Mouse (Mus musculus): ENCODE data around the gene Slc22a4. TPM values are rescaled to one million over a fixed set of nuclear protein-coding genes. Genes with fewer than 3 reads are reported as not detected.

The Slc22a4 gene
- polyA plus RNA-seq, 1 experiment from 2014 or later: 5.4 TPM

DNA sequence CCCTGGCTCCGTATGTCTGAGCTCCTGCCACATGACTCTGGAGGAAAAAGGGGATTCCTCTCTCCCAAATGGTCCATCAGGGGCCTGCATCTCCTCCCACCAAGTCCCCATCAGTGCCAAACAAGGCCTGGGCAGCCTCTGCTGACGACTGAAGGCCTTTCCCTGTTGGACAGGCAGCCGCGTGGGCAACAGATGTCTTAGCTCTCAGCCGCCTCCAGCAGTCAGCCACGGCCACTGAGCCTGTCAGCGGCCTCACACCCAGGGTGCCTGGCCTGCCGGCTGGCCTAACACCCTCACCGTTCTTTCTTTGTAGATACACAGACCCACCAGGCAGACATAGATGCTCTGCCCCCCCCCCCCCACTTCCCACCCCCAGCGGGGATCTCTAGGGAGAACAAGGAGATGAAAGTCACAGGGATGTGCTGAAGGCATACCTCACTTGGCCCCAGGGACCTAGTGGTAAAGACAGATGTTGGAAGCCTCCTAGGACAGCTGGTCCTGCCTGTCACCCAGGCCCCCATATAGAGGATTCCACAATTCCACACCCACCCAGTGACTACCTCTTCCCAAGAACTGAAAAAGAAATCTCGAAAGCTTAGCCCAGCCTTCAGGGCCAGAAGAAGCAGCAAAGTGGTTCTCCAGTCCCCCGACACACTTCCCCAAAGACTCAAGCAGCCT is 39.6 kb upstream of the Slc22a4 start:
- no peak for ATAC-seq (replicated peaks; ENCODE audit: insufficient number of reproducible peaks, low FRiP score, low TSS enrichment)
- H3K27me3 ChIP-seq (ENCODE audit: control insufficient read depth, insufficient read depth, low read length): peaks cover 40% of the 10 kb centered on the region
- H3K4me3 ChIP-seq (ENCODE audit: low read depth, low read length): peak overlapping the region; percentile 53; the same call in 1 of the 2 replicates
- no peaks in the 10 kb centered on the region for H3K36me3 ChIP-seq (ENCODE audit: control insufficient read depth, insufficient read depth, low read length)
- no peaks in the 10 kb centered on the region for H3K9me3 ChIP-seq (replicated peaks; ENCODE audit: control insufficient read depth, low read length)
- peaks cover 18% of the 10 kb centered on the region for H3K4me1 ChIP-seq (ENCODE audit: control insufficient read depth, insufficient read depth, low read length)
- WGBS (ENCODE audit: insufficient replicate concordance): 13% methylated on average over 12 of the region's 12 CpGs
- H3K9ac ChIP-seq (ENCODE audit: low read depth, low read length): no peak overlapping the region
- peak overlapping the region; percentile 85 for H3K4me2 ChIP-seq
- H3K27ac ChIP-seq (ENCODE audit: low read depth, low read length): peak overlapping the region; percentile 24; the same call in 1 of the 2 replicates

DNA sequence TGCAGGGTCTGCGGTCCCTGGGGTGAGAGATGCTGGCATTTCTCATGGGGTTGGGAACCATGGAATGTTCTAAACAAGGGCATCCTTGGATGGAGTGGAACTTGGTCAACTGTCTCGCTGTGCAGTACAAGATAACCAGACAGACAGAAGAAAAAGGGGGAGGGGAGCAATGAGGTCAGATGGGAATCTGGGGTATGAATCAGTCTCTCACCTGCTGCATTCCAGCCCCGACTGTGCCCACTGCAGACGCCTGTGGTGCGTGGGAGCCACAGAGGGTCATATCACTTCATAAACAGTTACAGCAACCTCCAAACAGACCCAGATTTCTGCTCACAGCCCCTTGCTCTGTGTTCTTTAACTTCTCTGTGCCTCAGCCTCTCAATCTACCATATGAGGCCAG is 38.5 kb upstream of the Slc22a4 start:
- no peak overlapping the region for H3K4me3 ChIP-seq (ENCODE audit: low read depth, low read length)
- H3K4me2 ChIP-seq: no peak overlapping the region
- no peak overlapping the region for H3K27ac ChIP-seq (ENCODE audit: low read depth, low read length)
- no peak for ATAC-seq (replicated peaks; ENCODE audit: insufficient number of reproducible peaks, low FRiP score, low TSS enrichment)
- no peaks in the 10 kb centered on the region for H3K36me3 ChIP-seq (ENCODE audit: control insufficient read depth, insufficient read depth, low read length)
- H3K4me1 ChIP-seq (ENCODE audit: control insufficient read depth, insufficient read depth, low read length): peaks cover 15% of the 10 kb centered on the region
- 60% methylated on average over 5 of the region's 5 CpGs for WGBS (ENCODE audit: insufficient replicate concordance)
- H3K27me3 ChIP-seq (ENCODE audit: control insufficient read depth, insufficient read depth, low read length): peaks cover 36% of the 10 kb centered on the region
- no peaks in the 10 kb centered on the region for H3K9me3 ChIP-seq (replicated peaks; ENCODE audit: control insufficient read depth, low read length)
- H3K9ac ChIP-seq (ENCODE audit: low read depth, low read length): no peak overlapping the region

GRCm38 (mm10) chr11:54065915-54066178 is 38.0 kb upstream of the Slc22a4 start:
- Histone ChIP-seq H3K4me2 (no peak overlapping the region), H3K9me3 (replicated peaks; ENCODE audit: control insufficient read depth, low read length) (no peaks in the 10 kb centered on the region), H3K27ac (ENCODE audit: low read depth, low read length) (no peak overlapping the region), H3K36me3 (ENCODE audit: control insufficient read depth, insufficient read depth, low read length) (no peaks in the 10 kb centered on the region), H3K9ac (ENCODE audit: low read depth, low read length) (no peak overlapping the region), H3K4me1 (ENCODE audit: control insufficient read depth, insufficient read depth, low read length) (peaks cover 15% of the 10 kb centered on the region), H3K27me3 (ENCODE audit: control insufficient read depth, insufficient read depth, low read length) (peaks cover 34% of the 10 kb centered on the region), H3K4me3 (ENCODE audit: low read depth, low read length) (no peak overlapping the region)
- WGBS (ENCODE audit: insufficient replicate concordance): 85% methylated on average over 4 of the region's 4 CpGs
- ATAC-seq (replicated peaks; ENCODE audit: insufficient number of reproducible peaks, low FRiP score, low TSS enrichment): no peak

DNA sequence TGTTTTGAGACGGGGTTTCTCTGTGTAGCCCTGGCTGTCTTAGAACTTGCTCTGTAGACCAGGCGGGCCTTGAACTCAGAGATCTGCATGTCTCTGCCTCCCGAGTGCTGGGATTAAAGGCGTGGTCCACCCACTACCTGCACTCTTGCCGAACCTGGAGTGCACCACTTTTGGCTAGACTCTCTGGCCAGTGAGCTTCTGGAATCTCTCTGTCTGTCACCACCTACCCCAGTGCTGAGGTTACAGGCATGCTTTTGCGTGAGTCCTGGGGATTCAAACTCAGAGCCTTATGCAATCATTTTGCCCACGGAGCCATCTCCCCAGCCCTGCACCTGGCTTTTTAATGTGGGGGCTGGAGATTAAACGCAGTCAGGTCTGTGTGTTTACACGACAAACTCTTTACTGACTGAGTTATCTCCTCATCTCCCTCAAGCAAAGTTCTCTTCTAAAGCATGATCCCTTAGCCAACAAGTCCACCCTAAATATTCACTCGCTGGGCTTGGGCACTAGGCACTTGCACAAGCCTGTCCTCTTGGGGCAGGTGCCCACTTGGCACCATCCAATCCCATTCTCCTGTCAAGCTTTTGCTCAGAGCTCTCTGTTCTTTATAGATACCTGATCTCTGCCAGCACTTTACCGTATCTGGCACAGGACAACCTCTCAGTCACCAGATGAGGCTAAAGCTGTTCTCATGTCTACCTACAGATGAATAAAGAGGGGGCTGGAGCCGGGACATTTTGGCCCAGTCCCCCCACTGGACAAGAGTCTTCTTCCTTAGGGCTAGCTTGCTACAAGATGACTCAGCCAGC is 37.4 kb upstream of the Slc22a4 start:
- no peak overlapping the region for H3K4me3 ChIP-seq (ENCODE audit: low read depth, low read length)
- H3K9ac ChIP-seq (ENCODE audit: low read depth, low read length): no peak overlapping the region
- H3K27ac ChIP-seq (ENCODE audit: low read depth, low read length): no peak overlapping the region
- H3K4me1 ChIP-seq (ENCODE audit: control insufficient read depth, insufficient read depth, low read length): peaks cover 15% of the 10 kb centered on the region
- no peak overlapping the region for H3K4me2 ChIP-seq
- ATAC-seq (replicated peaks; ENCODE audit: insufficient number of reproducible peaks, low FRiP score, low TSS enrichment): no peak
- WGBS (ENCODE audit: insufficient replicate concordance): 67% methylated on average over 12 of the region's 12 CpGs
- H3K27me3 ChIP-seq (ENCODE audit: control insufficient read depth, insufficient read depth, low read length): peaks cover 32% of the 10 kb centered on the region
- no peaks in the 10 kb centered on the region for H3K9me3 ChIP-seq (replicated peaks; ENCODE audit: control insufficient read depth, low read length)
- H3K36me3 ChIP-seq (ENCODE audit: control insufficient read depth, insufficient read depth, low read length): no peaks in the 10 kb centered on the region

DNA sequence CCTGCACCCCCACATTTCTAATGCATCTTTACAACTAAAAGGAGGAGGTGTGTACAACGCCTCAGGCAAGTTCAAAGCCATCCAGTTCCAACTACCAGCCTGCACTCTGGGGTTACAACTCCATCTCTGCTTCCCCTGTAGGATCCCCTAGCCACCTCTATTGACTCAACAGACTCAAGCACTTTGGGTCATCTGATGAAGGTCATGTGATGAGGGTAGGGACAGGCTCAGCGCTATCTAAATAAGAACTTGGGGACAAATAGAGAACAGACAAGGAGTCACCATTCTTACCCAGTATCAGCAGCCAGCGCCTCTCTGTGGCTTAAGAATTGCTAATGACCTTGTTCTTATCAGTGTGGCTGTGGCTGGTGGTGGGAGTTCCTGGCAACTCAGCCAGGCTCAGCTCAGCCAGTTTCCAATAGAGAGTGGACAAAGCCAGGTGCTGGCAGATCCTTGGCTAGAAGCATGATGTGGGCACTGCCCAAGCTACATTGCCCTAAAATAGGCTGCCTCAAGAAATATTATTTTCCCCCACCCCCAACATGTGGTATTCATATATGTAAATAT is 36.6 kb upstream of the Slc22a4 start:
- H3K27me3 ChIP-seq (ENCODE audit: control insufficient read depth, insufficient read depth, low read length): peaks cover 24% of the 10 kb centered on the region
- no peak for ATAC-seq (replicated peaks; ENCODE audit: insufficient number of reproducible peaks, low FRiP score, low TSS enrichment)

GRCm38 (mm10) chr11:54063472-54063775 is 35.5 kb upstream of the Slc22a4 start:
- ATAC-seq (replicated peaks; ENCODE audit: insufficient number of reproducible peaks, low FRiP score, low TSS enrichment): no peak
- Histone ChIP-seq H3K27me3 (ENCODE audit: control insufficient read depth, insufficient read depth, low read length) (peaks cover 15% of the 10 kb centered on the region; the same call in 1 of the 2 replicates), H3K9me3 (replicated peaks; ENCODE audit: control insufficient read depth, low read length) (no peaks in the 10 kb centered on the region), H3K9ac (ENCODE audit: low read depth, low read length) (no peak overlapping the region), H3K4me2 (no peak overlapping the region), H3K27ac (ENCODE audit: low read depth, low read length) (no peak overlapping the region), H3K36me3 (ENCODE audit: control insufficient read depth, insufficient read depth, low read length) (no peaks in the 10 kb centered on the region), H3K4me3 (ENCODE audit: low read depth, low read length) (no peak overlapping the region), H3K4me1 (ENCODE audit: control insufficient read depth, insufficient read depth, low read length) (peaks cover 30% of the 10 kb centered on the region)
- WGBS (ENCODE audit: insufficient replicate concordance): 86% methylated on average over 10 of the region's 10 CpGs

More for the DNA sequence above, 36.6 kb upstream of the Slc22a4 start:
- Histone ChIP-seq H3K4me2 (no peak overlapping the region), H3K36me3 (ENCODE audit: control insufficient read depth, insufficient read depth, low read length) (no peaks in the 10 kb centered on the region), H3K4me3 (ENCODE audit: low read depth, low read length) (no peak overlapping the region), H3K4me1 (ENCODE audit: control insufficient read depth, insufficient read depth, low read length) (peaks cover 19% of the 10 kb centered on the region), H3K9ac (ENCODE audit: low read depth, low read length) (no peak overlapping the region), H3K9me3 (replicated peaks; ENCODE audit: control insufficient read depth, low read length) (no peaks in the 10 kb centered on the region), H3K27ac (ENCODE audit: low read depth, low read length) (no peak overlapping the region)
- WGBS (ENCODE audit: insufficient replicate concordance): 39% methylated on average over 3 of the region's 3 CpGs

DNA sequence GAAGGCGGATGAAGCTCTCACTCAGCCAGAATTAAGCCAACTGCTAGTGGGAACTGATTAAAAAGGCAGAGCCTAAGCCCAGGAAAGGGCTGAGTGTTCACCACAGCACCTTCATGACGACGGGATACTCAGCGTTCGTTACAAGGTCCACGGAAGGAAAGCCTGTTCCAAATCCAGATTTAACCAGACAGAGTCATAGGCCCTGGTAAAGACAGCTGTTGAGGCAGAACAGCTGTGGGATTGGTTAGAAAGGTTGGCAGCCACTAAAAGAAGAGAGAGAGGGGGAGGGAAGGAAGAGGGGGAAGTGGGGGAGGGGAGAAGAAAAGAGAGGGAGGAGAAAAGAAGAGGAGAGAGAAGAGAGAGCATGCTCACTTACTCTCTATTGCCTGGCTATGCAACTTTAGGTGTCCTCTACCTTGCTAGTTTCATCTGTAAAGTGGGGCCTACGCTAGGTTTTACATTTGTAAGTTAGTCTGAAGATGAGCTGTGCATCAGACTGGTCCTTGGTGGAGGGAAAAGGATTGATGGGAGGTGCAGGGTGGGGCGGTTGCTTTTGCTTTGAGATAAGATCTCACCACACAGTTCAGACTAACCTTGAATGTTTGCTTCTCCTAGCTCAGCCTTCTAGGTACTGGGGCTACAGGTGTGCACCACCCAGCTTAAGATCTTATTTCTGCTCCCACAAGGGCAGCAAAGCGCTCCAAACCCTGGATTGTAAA is 35.0 kb upstream of the Slc22a4 start:
- no peak for ATAC-seq (replicated peaks; ENCODE audit: insufficient number of reproducible peaks, low FRiP score, low TSS enrichment)
- Histone ChIP-seq H3K27me3 (ENCODE audit: control insufficient read depth, insufficient read depth, low read length) (peaks cover 10% of the 10 kb centered on the region; the same call in 1 of the 2 replicates), H3K4me3 (ENCODE audit: low read depth, low read length) (no peak overlapping the region), H3K4me1 (ENCODE audit: control insufficient read depth, insufficient read depth, low read length) (peaks cover 31% of the 10 kb centered on the region), H3K36me3 (ENCODE audit: control insufficient read depth, insufficient read depth, low read length) (no peaks in the 10 kb centered on the region), H3K9ac (ENCODE audit: low read depth, low read length) (no peak overlapping the region), H3K4me2 (no peak overlapping the region), H3K27ac (ENCODE audit: low read depth, low read length) (no peak overlapping the region), H3K9me3 (replicated peaks; ENCODE audit: control insufficient read depth, low read length) (no peaks in the 10 kb centered on the region)
- 78% methylated on average over 9 of the region's 9 CpGs for WGBS (ENCODE audit: insufficient replicate concordance)

GRCm38 (mm10) chr11:54062086-54062752 is 34.3 kb upstream of the Slc22a4 start:
- peaks cover 25% of the 10 kb centered on the region for H3K4me1 ChIP-seq (ENCODE audit: control insufficient read depth, insufficient read depth, low read length)
- H3K36me3 ChIP-seq (ENCODE audit: control insufficient read depth, insufficient read depth, low read length): no peaks in the 10 kb centered on the region
- H3K27ac ChIP-seq (ENCODE audit: low read depth, low read length): no peak overlapping the region
- no peak overlapping the region for H3K4me2 ChIP-seq
- no peak for ATAC-seq (replicated peaks; ENCODE audit: insufficient number of reproducible peaks, low FRiP score, low TSS enrichment)
- no peak overlapping the region for H3K4me3 ChIP-seq (ENCODE audit: low read depth, low read length)
- H3K27me3 ChIP-seq (ENCODE audit: control insufficient read depth, insufficient read depth, low read length): peaks cover 9% of the 10 kb centered on the region; the same call in 1 of the 2 replicates
- H3K9ac ChIP-seq (ENCODE audit: low read depth, low read length): no peak overlapping the region
- H3K9me3 ChIP-seq (replicated peaks; ENCODE audit: control insufficient read depth, low read length): no peaks in the 10 kb centered on the region
- WGBS (ENCODE audit: insufficient replicate concordance): 78% methylated on average over 12 of the region's 12 CpGs
